Mouse (Mus musculus): ENCODE results near the gene Slc1a1. TPM values are rescaled to one million over a fixed set of nuclear protein-coding genes. Genes with fewer than 3 reads are reported as not detected.

Gene Slc1a1
- polyA plus RNA-seq (2015; fragmentation: Nextera tagmentation; extraction: Ambion mirVana) = 0.07 and 0.09 TPM in 2 replicates

DNA sequence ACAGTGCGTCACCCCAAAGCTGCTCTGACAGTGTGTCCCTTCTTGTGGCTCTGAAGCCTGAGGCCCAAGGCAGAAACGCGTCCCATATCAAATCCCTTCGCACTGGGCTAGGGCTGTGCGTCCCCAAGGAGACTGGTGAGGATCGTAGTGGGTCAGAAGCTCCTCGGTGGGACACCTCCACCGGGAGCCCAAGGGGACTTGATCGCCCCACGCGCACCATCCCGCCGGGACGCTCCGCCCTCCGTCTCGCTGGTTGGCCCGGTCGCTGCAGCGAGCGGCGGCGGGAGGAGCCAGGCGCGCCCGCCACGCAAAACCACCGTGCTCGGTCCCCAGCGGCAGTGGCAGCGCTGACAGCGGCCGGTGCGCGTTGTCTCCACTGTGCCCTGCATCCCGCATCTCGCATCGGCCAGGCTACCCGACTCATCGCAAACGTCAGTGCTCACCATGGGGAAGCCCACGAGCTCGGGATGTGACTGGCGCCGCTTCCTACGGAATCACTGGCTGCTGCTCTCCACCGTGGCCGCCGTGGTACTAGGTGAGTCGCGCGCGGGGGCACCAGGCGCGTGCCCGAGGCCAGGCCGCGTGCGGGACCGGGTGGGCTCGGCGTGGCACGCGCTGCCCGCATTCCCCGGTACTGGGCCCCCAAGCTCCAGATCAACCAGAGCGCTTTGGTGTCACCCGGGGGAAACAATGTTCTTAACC is at the start of gene Slc1a1:
TSS of gene Slc1a1 (plus strand) at position 252 of the 702 bp plus-strand sequence.
- Histone ChIP-seq H3K27me3 (ENCODE audit: insufficient read depth, low read length) (peaks cover 20% of the 10 kb centered on the region), H3K27ac (ENCODE audit: low read depth) (no peak within 1 kb of the TSS), H3K4me1 (ENCODE audit: insufficient read depth) (peaks cover 7% of the 10 kb centered on the region; the same call in 1 of the 2 replicates), H3K36me3 (replicated peaks; ENCODE audit: insufficient read depth, low read length) (no peaks in the 10 kb centered on the region), H3K4me2 (ENCODE audit: low read depth, low read length) (peak within 1 kb of the TSS; percentile 82), H3K4me3 (ENCODE audit: low read depth, low read length) (peak within 1 kb of the TSS; percentile 46), H3K9me3 (ENCODE audit: low read length) (peaks cover 3% of the 10 kb centered on the region; the same call in 1 of the 2 replicates), H3K9ac (replicated peaks) (no peak within 1 kb of the TSS)
- TF ChIP-seq CTCF (IDR thresholded peaks at IDR 0.05; ENCODE audit: low read depth) = no peak
- TF ChIP-seq EP300 (IDR thresholded peaks at IDR 0.05; ENCODE audit: low read depth) = no peak
- WGBS (ENCODE audit: insufficient replicate concordance) = 1% methylated on average over 65 of the region's 68 CpGs
- DNase-seq (peak; percentile 23), ATAC-seq (no peak)

GRCm38 (mm10) chr19:28790196-28790595 is 44.7 kb upstream of the Slc1a1 start:
- 43% methylated on average over 1 of the region's 1 CpGs for WGBS (ENCODE audit: insufficient replicate concordance)
- no peak for ATAC-seq

DNA sequence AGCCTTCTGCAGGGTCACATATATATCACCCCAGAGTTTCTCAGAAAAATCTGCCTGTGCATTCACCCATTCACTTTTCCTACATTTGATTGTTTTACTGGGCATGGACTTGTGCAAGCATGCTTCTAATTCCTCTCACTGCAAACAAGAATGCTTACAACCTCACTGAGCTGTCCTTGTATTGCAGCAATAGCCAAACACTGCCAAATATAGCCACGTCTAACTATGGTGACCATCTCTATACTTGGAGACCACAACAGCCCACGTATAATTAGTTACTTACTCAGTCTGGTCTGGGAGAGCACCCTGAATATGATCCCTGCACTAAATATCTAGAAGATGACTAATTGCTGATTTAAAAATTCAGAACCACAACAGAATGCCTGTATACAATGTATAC is 41.5 kb upstream of the Slc1a1 start:
- Histone ChIP-seq H3K4me1 (ENCODE audit: insufficient read depth) (peaks cover 5% of the 10 kb centered on the region), H3K4me2 (ENCODE audit: low read depth, low read length) (no peak overlapping the region), H3K9me3 (ENCODE audit: low read length) (no peaks in the 10 kb centered on the region), H3K9ac (replicated peaks) (no peak overlapping the region), H3K27ac (ENCODE audit: low read depth) (no peak overlapping the region), H3K27me3 (ENCODE audit: insufficient read depth, low read length) (no peaks in the 10 kb centered on the region), H3K36me3 (replicated peaks; ENCODE audit: insufficient read depth, low read length) (no peaks in the 10 kb centered on the region), H3K4me3 (ENCODE audit: low read depth, low read length) (no peak overlapping the region)
- WGBS (ENCODE audit: insufficient replicate concordance) = 45% methylated on average over 2 of the region's 2 CpGs
- DNase-seq = no peak
- no peak for TF ChIP-seq EP300 (IDR thresholded peaks at IDR 0.05; ENCODE audit: low read depth)
- no peak for TF ChIP-seq CTCF (IDR thresholded peaks at IDR 0.05; ENCODE audit: low read depth)
- no peak for ATAC-seq

More at GRCm38 (mm10) chr19:28790196-28790595, 44.7 kb upstream of the Slc1a1 start:
- TF ChIP-seq CTCF (IDR thresholded peaks at IDR 0.05; ENCODE audit: low read depth) (no peak), EP300 (IDR thresholded peaks at IDR 0.05; ENCODE audit: low read depth) (no peak)
- DNase-seq = no peak
- H3K4me1 ChIP-seq (ENCODE audit: insufficient read depth) = peaks cover 5% of the 10 kb centered on the region
- H3K4me3 ChIP-seq (ENCODE audit: low read depth, low read length) = no peak overlapping the region
- no peak overlapping the region for H3K27ac ChIP-seq (ENCODE audit: low read depth)
- no peaks in the 10 kb centered on the region for H3K27me3 ChIP-seq (ENCODE audit: insufficient read depth, low read length)
- H3K9me3 ChIP-seq (ENCODE audit: low read length) = no peaks in the 10 kb centered on the region
- H3K4me2 ChIP-seq (ENCODE audit: low read depth, low read length) = no peak overlapping the region
- H3K9ac ChIP-seq (replicated peaks) = no peak overlapping the region
- H3K36me3 ChIP-seq (replicated peaks; ENCODE audit: insufficient read depth, low read length) = no peaks in the 10 kb centered on the region

GRCm38 (mm10) chr19:28796146-28796848 is 38.6 kb upstream of the Slc1a1 start:
- TF ChIP-seq CTCF (IDR thresholded peaks at IDR 0.05; ENCODE audit: low read depth) (no peak), EP300 (IDR thresholded peaks at IDR 0.05; ENCODE audit: low read depth) (no peak)
- Histone ChIP-seq H3K27me3 (ENCODE audit: insufficient read depth, low read length) (no peaks in the 10 kb centered on the region), H3K36me3 (replicated peaks; ENCODE audit: insufficient read depth, low read length) (no peaks in the 10 kb centered on the region), H3K9me3 (ENCODE audit: low read length) (no peaks in the 10 kb centered on the region), H3K4me3 (ENCODE audit: low read depth, low read length) (no peak overlapping the region), H3K4me1 (ENCODE audit: insufficient read depth) (peaks cover 5% of the 10 kb centered on the region), H3K9ac (replicated peaks) (no peak overlapping the region), H3K27ac (ENCODE audit: low read depth) (no peak overlapping the region), H3K4me2 (ENCODE audit: low read depth, low read length) (no peak overlapping the region)
- DNase-seq (no peak), ATAC-seq (no peak)
- 55% methylated on average over 5 of the region's 5 CpGs for WGBS (ENCODE audit: insufficient replicate concordance)

- Histone ChIP-seq H3K27me3 (ENCODE audit: insufficient read depth, low read length) (no peaks in the 10 kb centered on the region), H3K9me3 (ENCODE audit: low read length) (no peaks in the 10 kb centered on the region), H3K4me3 (ENCODE audit: low read depth, low read length) (no peak overlapping the region), H3K9ac (replicated peaks) (no peak overlapping the region), H3K4me2 (ENCODE audit: low read depth, low read length) (no peak overlapping the region), H3K4me1 (ENCODE audit: insufficient read depth) (peaks cover 5% of the 10 kb centered on the region), H3K27ac (ENCODE audit: low read depth) (no peak overlapping the region), H3K36me3 (replicated peaks; ENCODE audit: insufficient read depth, low read length) (no peaks in the 10 kb centered on the region)
- DNase-seq (no peak), ATAC-seq (no peak)
- 65% methylated on average over 1 of the region's 1 CpGs for WGBS (ENCODE audit: insufficient replicate concordance)
- TF ChIP-seq CTCF (IDR thresholded peaks at IDR 0.05; ENCODE audit: low read depth) (no peak), EP300 (IDR thresholded peaks at IDR 0.05; ENCODE audit: low read depth) (no peak)
Observed at GRCm38 (mm10) chr19:28796966-28797365, 37.9 kb upstream of the Slc1a1 start.

DNA sequence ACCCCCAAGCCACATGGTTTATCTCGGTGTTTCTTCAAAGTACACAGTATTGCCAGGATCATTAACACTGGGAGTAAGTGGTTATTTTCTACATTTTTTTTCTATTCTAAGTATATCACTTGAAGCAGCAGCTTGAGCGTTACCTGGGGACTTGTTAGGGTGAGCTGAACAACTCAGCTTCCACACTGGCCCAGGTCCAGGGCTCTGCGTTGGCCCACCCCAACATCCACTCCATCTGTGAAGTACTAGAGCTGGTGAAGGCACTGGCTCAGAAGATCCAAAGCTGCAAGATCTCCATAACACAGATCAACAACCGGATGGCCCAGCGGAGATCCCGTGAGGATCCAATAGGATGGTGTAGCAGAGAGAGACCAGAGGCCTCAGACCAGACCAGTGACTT is 37.2 kb upstream of the Slc1a1 start:
- no peak for ATAC-seq
- TF ChIP-seq CTCF (IDR thresholded peaks at IDR 0.05; ENCODE audit: low read depth) = no peak
- peaks cover 4% of the 10 kb centered on the region for H3K4me1 ChIP-seq (ENCODE audit: insufficient read depth)

More for the DNA sequence above, 37.2 kb upstream of the Slc1a1 start:
- WGBS (ENCODE audit: insufficient replicate concordance) = 83% methylated on average over 6 of the region's 6 CpGs
- no peaks in the 10 kb centered on the region for H3K36me3 ChIP-seq (replicated peaks; ENCODE audit: insufficient read depth, low read length)
- H3K4me2 ChIP-seq (ENCODE audit: low read depth, low read length) = no peak overlapping the region
- H3K9me3 ChIP-seq (ENCODE audit: low read length) = no peaks in the 10 kb centered on the region
- H3K27ac ChIP-seq (ENCODE audit: low read depth) = no peak overlapping the region
- H3K9ac ChIP-seq (replicated peaks) = no peak overlapping the region
- H3K4me3 ChIP-seq (ENCODE audit: low read depth, low read length) = no peak overlapping the region
- H3K27me3 ChIP-seq (ENCODE audit: insufficient read depth, low read length) = no peaks in the 10 kb centered on the region
- no peak for DNase-seq
